Mouse (Mus musculus): ENCODE measurements around the gene Cabp4.

- TF ChIP-seq CTCF (IDR thresholded peaks at IDR 0.05; ENCODE audit: control insufficient read depth, insufficient read depth, insufficient replicate concordance, low read depth, low read length) (no peak; the same call in 1 of the 2 replicates), POLR2A (IDR thresholded peaks at IDR 0.05; ENCODE audit: control insufficient read depth, low read depth, low read length) (no peak)
Measured at GRCm38 (mm10) chr19:4172925-4173324, 29.1 kb upstream of the Cabp4 start.

All from testis, adult 2 months (tissue).